Mouse (Mus musculus): ENCODE results near the gene Zcchc3.
A peak's percentile ranks its signal among the peaks of the same experiment; 100 is the strongest.
"Not testable (repeated sequence)": the region's sequence is repeated elsewhere in the genome, so short reads cannot be mapped to it uniquely, and the experiment has no call there.

Zcchc3 gene

DNA sequence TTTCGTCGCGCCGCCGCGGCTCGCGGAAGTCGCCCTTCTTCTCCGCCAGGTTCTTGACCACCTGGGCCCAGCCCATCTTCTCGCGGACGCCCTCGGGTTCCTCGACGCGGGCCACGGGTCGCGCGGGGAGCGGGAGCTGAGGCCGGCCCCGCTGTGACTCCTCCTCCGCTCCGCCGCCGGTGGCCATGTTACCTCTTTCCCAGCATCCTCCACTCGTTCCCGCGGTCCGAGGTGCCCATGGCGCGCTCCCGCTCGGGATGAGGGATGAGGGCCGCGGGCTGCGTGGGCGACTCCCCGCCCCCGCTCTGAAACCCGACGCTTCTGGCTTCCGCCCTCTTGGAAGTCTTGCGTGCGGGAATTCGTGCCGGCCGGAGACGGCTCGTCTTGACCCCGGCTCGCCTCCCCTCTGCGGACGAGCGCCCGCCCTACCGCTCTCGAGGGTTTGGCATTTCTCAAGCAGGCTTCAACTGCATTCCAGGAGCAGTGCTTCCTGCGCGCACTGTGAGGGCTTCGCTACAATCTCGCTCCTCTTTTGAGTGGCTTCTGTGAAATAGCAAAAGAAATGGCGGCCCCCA, at the start of gene Zcchc3:
Gene Zcchc3, minus strand, starts transcription at position 437 of the 575 bp plus-strand sequence.
- peak; percentile 85 to 91 for DNase-seq

DNA sequence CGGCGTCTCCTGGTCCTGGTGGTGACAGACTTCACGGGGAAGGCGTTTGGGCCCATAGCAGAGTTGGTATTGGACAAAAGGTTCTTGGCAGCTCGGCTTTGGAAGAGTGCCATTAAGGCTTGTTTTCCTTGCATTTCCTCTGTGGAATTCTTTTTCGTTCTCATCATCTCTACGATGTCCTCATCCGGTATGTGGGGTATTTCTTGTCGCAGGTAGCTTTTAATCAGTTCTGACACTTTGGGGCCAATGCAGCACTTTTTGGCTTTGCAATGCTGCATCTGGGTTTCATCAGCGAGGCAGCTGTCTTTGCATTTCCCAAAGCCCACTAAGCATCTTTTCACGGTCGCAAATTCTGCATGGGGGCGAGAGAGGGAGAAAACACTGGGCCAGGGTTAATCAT, 44.4 kb upstream of the Zcchc3 start:
- DNase-seq, result no peak

DNA sequence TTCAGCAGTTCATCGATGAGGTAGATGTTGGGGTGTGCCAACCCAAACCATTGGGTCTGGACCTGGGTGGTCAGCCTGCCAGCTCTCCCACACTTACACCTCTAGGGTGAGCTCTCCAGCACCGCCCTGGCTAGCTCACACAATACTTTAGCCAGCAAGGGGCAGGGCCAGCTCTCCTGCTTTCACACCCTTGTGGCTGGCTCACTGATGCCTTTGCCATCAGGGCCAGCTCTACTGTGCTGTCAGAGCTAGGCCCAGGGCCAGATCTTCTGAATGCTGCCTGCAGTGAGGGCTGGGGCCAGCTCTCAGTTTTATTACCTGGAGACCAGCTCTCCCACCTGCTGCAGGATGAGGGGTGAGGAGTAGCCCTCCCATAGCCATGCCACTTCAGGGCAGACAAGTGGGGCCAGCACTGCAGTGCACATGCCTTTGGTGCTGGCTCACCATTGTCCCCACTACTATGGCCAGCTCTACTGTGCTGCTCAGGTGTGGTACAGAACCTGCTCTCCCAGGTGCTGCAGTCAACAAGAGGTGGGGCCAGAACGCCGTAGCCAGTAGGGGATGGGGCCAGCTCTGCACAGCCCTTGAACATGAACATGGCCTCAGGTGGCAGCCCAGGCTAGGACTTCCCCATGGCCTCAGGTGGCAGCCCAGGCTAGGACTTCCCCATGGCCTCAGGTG, 37.4 kb upstream of the Zcchc3 start:
- DNase-seq, result peak in 1 of 2 experiments; percentile 19

GRCm38 (mm10) chr2:152450241-152450640, 35.4 kb upstream of the Zcchc3 start:
- peak; percentile 66 to 72 for DNase-seq

GRCm38 (mm10) chr2:152447461-152447860, 32.6 kb upstream of the Zcchc3 start:
- DNase-seq, result no peak

- no peak for DNase-seq
These were observed 31.8 kb upstream of the Zcchc3 start for GRCm38 (mm10) chr2:152446642-152447041.

DNA sequence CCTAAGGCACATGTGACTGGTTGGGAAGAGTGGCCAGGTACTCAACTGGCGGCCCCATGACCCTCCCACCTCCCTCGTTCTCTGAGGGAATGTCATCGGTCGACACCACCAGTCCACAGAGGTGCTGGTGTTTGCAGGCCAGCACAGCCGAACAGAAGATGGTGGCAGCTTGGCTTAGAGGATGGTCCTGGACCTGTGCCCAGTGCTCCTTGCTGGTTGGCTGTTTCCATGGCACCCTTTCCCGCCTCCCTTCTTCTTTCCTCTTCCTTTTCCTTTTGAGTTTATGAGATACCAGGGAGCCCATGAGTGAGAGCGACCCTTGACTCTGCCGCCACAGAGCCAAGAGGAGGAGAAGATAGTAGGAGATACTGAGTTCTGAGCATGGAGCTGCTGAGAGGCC, 28.5 kb upstream of the Zcchc3 start:
- no peak for DNase-seq

DNA sequence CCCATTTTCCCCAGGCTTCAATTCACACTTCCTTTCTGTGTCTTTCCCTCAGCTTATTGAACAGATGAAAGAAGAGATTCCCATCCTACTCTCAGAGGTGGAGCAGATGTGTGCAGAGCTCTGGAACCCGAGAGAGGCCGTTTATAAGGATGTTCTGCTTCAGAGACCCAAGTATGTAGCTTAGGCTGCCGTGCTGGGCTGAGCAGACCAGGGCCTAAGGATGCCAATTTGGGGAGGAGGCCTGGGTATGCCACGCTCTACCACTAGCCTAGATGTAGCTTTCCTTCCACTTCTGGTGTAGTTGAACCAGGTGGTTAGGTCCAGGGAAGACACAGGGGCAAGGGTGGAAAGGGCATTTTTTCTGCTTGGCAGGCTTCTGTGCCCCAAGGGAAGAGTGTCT, 27.5 kb upstream of the Zcchc3 start:
- no peak for DNase-seq

DNA sequence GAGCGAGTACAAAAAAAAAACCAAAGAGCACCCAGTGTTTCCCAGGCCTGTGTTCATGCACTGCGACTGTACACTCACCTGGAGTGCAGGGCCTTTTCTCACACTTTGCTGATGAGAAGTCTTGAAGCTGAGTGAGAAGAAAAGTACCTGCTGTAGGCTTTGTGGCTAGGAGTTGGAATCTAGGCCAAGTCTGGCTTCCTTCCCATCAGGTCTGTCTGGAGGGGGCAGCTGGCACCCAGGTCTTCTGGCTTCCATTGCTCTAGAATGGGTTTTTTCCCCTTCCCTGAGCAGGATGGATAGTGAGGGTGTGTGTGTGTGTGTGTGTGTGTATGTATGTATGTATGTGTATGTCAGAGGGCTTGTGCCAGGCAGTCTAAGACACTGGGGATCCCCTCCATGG, 25.0 kb upstream of the Zcchc3 start:
- DNase-seq, result no peak

DNA sequence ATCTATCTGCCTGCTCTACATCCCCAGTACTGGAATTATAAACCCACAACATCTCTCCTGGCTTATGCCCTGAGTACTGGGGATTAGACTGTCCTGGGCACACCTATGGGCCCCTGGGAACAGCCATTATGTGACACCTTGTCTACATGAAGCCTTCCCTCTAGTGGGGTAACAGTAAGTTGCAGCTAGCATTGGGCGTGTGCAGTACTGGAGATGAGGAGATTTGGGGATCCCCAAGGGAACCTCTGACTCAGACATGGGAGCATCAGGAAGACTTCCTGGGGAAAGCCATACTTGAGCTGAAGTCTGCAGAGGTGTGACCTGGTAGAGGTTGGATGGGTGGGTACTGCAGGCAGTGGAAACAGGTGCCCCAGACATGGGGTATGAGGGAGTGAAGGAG, 24.1 kb upstream of the Zcchc3 start:
- DNase-seq, result no peak

GRCm38 (mm10) chr2:152436983-152437860, 22.4 kb upstream of the Zcchc3 start:
- DNase-seq, result peak; percentile 82 to 92

- DNase-seq, result no peak
These were observed 21.6 kb upstream of the Zcchc3 start for GRCm38 (mm10) chr2:152436405-152436901.

- not testable (repeated sequence) for DNase-seq
These were observed 13.7 kb upstream of the Zcchc3 start for GRCm38 (mm10) chr2:152428481-152428880.

DNA sequence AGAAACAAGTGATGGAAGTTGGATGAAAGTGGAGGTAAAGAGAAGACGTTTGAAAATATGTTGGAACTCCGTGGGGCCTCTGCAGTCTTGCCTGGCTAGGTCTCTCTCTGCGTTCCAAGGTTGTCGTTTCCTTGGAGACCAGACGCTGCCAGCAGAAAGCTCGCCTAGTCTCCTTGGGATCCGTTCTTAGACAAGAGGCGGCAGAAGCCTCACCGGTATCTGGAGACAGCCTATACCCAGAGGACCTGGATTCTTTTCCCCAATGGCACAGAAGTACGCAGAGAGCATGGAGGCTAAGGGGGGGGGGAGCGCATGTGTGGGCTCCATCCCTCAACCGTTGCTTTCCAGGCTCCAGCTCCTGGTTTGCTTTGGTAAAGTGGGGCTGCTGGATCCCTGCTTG, 12.7 kb upstream of the Zcchc3 start:
- no peak for DNase-seq

DNA sequence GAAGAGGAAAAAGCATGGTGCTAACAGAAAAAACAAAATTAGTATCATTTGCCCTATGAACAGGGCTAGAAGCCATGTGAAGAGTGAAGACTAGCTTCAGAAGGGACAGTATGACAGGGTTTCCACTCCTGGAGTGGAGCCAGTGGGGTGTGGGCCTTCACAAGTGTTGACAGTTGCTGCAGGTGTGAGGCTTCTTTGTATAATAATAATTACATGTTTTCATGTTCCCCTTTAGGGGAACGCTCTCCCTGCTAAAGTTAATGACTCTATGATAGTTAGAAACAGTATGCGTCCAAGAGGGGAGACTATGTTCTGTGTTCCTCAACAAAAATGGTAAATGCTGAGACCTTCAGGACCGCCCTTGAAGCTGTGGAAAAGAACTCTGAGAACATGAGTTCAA, 959 bp upstream of the Zcchc3 start:
- DNase-seq, result no peak

- peak in 1 of 2 experiments; percentile 19 for DNase-seq
These were observed 460 bp upstream of the Zcchc3 start, which contains the start of gene 6820408C15Rik for GRCm38 (mm10) chr2:152415287-152415686. Gene 6820408C15Rik (plus strand): TSS chr2:152415587.

DNA sequence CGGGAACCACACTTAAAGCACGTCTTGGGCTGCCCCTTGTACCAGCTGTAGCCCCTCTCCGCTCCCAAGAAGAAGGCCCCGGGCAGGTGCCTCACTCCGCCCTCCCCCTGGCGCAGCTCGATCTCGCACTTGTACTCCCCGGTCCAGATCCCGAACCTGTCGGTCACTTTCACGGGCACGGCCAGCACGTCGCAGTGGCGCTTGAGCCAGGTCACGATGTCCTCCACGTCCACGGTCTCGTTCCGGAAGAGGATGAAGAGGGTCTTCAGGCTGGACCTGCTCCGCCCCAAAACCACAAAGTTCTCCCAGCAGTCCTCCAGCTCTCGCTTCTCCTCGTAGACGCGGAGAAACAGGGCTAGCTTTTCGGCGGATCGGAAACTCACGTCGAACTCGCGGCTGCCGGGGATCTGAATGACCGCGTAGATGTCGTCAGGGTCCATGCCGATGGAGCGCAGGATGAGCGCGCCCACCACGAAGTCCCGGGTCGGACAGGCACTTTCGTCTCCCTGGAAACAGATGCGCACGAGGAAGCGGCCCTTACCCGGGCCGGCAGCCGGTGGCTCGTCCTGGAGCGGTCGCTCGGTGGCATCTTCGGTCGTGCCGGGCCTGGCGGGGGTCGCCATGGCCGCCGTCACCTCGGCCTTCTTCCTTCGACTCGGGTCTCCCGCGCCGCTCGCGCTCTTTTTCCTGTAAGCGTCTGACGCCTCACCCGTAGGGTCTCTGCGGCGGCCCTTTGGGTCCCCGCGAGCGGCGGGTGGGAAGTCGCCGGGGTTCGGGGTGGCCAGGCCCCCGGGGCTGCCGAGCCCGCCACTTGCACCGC, 852 bp downstream of the Zcchc3 start:
- peak; percentile 48 to 57 for DNase-seq

- DNase-seq, result no peak
These were observed 1.6 kb downstream of the Zcchc3 start for GRCm38 (mm10) chr2:152413158-152413764.

- DNase-seq, result peak in 1 of 2 experiments; percentile 23
These were observed 2.2 kb downstream of the Zcchc3 start for GRCm38 (mm10) chr2:152412526-152413157.

GRCm38 (mm10) chr2:152411471-152411870, 3.4 kb downstream of the Zcchc3 start:
- no peak for DNase-seq

DNA sequence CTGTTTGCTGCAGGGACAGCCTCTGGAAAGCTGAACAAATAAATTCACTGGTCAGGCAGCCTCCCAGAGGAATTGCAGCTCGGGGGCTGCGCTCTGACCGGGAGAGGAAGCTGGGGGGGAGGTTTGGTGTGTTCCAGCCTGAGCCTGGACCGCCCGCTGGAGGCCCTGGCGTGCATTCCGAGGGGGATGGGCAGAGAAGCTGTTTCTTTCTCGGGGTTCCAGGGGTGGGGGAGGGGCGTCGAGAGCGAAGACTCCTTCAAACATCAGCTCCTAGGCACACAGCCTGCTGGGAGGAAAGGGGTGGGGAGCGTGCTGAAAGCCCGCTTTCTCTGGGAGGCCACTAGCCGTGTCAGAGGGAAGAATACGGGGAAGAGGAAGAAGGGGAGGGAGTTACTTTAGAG, 3.9 kb downstream of the Zcchc3 start:
- DNase-seq, result peak; percentile 64 to 66

- DNase-seq, result no peak
These were observed 5.0 kb downstream of the Zcchc3 start for GRCm38 (mm10) chr2:152409781-152410180.

Measured in cerebellum, adult 18-20 months (tissue).